In genomic region chr19:3324271-3324811, GRCm38 (mm10) we compare ENCODE assay signal across 8 mouse cellular contexts. TPM values are rescaled to one million over a fixed set of nuclear protein-coding genes. Genes with fewer than 3 reads are reported as not detected.
A peak's percentile ranks its signal among the peaks of the same experiment; 100 is the strongest.
DNase-seq lines count a peak whose midpoint lies in the region; ATAC-seq lines count a peak whose summit lies in the region.

No protein-coding gene starts in this region.

- no peaks in the 10 kb centered on the region for H3K36me3 ChIP-seq in heart, embryonic 12.5 days
- H3K36me3 ChIP-seq in midbrain, embryonic 12.5 days = no peaks in the 10 kb centered on the region

- H3K27me3 ChIP-seq in heart, embryonic 12.5 days (replicated peaks) = no peaks in the 10 kb centered on the region
- H3K27me3 ChIP-seq in midbrain, embryonic 12.5 days = peaks cover 53% of the 10 kb centered on the region

- H3K4me3 ChIP-seq in heart, embryonic 12.5 days = peak overlapping the region; percentile 57
- H3K4me3 ChIP-seq in midbrain, embryonic 12.5 days = peak overlapping the region; percentile 53

- ATAC-seq in cerebellum, adult (ENCODE audit: insufficient number of reproducible peaks, low FRiP score, low TSS enrichment) = no peak
- ATAC-seq in heart, embryonic 12.5 days (ENCODE audit: insufficient number of reproducible peaks, low FRiP score) = no peak
- peak; percentile 51 for ATAC-seq in midbrain, embryonic 12.5 days (ENCODE audit: low FRiP score, low read depth)

- H3K9ac ChIP-seq in heart, embryonic 12.5 days = peak overlapping the region; percentile 81
- no peak overlapping the region; the same call in 1 of the 2 replicates for H3K9ac ChIP-seq in midbrain, embryonic 12.5 days (replicated peaks)

- intact Hi-C loops in left cerebral cortex, postnatal 36 days (cut with DNase I) = no loop called here

- H3K27ac ChIP-seq in heart, embryonic 12.5 days (ENCODE audit: poor library complexity, severe bottlenecking) = peak overlapping the region; percentile 96
- peak overlapping the region; percentile 82 for H3K27ac ChIP-seq in midbrain, embryonic 12.5 days (replicated peaks)

- peaks cover 33% of the 10 kb centered on the region for H3K4me1 ChIP-seq in heart, embryonic 12.5 days (replicated peaks)
- H3K4me1 ChIP-seq in midbrain, embryonic 12.5 days = peaks cover 40% of the 10 kb centered on the region

- DNase-seq in cerebellum, adult 11-12 months = peak; percentile 8
- peak; percentile 73 for DNase-seq in 416B (ENCODE audit: low read depth)
- DNase-seq in c-Kit-negative CD71-positive TER-119-positive erythroid progenitor cells, embryonic 14.5 days (ENCODE audit: low read depth, low spot score) = peak; percentile 34
- peak; percentile 33 to 57 for DNase-seq in kidney, postnatal 4 days
- DNase-seq in left cerebral cortex, postnatal 36 days (ENCODE audit: low spot score in 2 of 2) = no peak

- WGBS in heart, embryonic 12.5 days = 3% methylated on average over 17 of the region's 17 CpGs
- 4% methylated on average over 17 of the region's 17 CpGs for WGBS in midbrain, embryonic 12.5 days

- H3K9me3 ChIP-seq in heart, embryonic 12.5 days (replicated peaks) = no peaks in the 10 kb centered on the region
- H3K9me3 ChIP-seq in midbrain, embryonic 12.5 days = no peaks in the 10 kb centered on the region

- H3K4me2 ChIP-seq in heart, embryonic 12.5 days = peak overlapping the region; percentile 97
- peak overlapping the region; percentile 91 for H3K4me2 ChIP-seq in midbrain, embryonic 12.5 days (replicated peaks)

RNA-seq across cellular contexts. Expression of gene Cpt1a, which starts 2.2 kb away (rescaled TPM):
- polyA plus RNA-seq in heart, embryonic 12.5 days (2016; fragmentation: Nextera tagmentation; extraction: Ambion mirVana) = 22.3 and 22.4 TPM in 2 replicates
- 13.0 and 13.3 TPM in 2 replicates for polyA plus RNA-seq in midbrain, embryonic 12.5 days (2016; fragmentation: Nextera tagmentation; extraction: Ambion mirVana)
- 10 to 100 TPM; 25.5 to 31.1 TPM for total RNA-seq in left cerebral cortex, postnatal 36 days (2021)

RNA-seq across cellular contexts. Expression of gene Ighmbp2, which starts 41.5 kb away (rescaled TPM):
- 7.2 and 7.6 TPM in 2 replicates for polyA plus RNA-seq in heart, embryonic 12.5 days (2016; fragmentation: Nextera tagmentation; extraction: Ambion mirVana)
- polyA plus RNA-seq in midbrain, embryonic 12.5 days (2016; fragmentation: Nextera tagmentation; extraction: Ambion mirVana) = 10.8 and 13.0 TPM in 2 replicates
- 10 to 100 TPM; 10.7 TPM for total RNA-seq in left cerebral cortex, postnatal 36 days (2021)

RNA-seq across cellular contexts. Expression of gene Mrpl21, which starts 41.6 kb away (rescaled TPM):
- polyA plus RNA-seq in heart, embryonic 12.5 days (2016; fragmentation: Nextera tagmentation; extraction: Ambion mirVana) = 97.1 and 98.1 TPM in 2 replicates
- 113 and 117 TPM in 2 replicates for polyA plus RNA-seq in midbrain, embryonic 12.5 days (2016; fragmentation: Nextera tagmentation; extraction: Ambion mirVana)
- 10 to 100 TPM; 49.8 to 55.3 TPM for total RNA-seq in left cerebral cortex, postnatal 36 days (2021)

Comparison
In these comparisons a context has a peak if more than half of its experiments do, and no peak if none do; other contexts are left out.
1. DNase-seq: peak in cerebellum, adult 11-12 months (single experiment), 416B (single experiment), c-Kit-negative CD71-positive TER-119-positive erythroid progenitor cells, embryonic 14.5 days (single experiment) and kidney, postnatal 4 days (2 of 2); none in left cerebral cortex, postnatal 36 days (0 of 2).